Comparison of ENCODE assay signal across 8 mouse cellular contexts in genomic region chr9:70421257-70422056, GRCm38 (mm10). TPM values are rescaled to one million over a fixed set of nuclear protein-coding genes. Genes with fewer than 3 reads are reported as not detected.
DNase-seq lines count a peak whose midpoint lies in the region; ATAC-seq and TF ChIP-seq lines count a peak whose summit lies in the region.

Gene Ccnb2, minus strand, starts transcription at chr9:70421547.

- H3K4me3 ChIP-seq in embryonic facial prominence, embryonic 14.5 days (ENCODE audit: low read depth, low read length): peak within 1 kb of the TSS; percentile 62
- H3K4me3 ChIP-seq in heart, adult 2 months: peak within 1 kb of the TSS; percentile 49
- H3K4me3 ChIP-seq in limb, embryonic 13.5 days: peak within 1 kb of the TSS; percentile 75
- H3K4me3 ChIP-seq in midbrain, embryonic 16.5 days (ENCODE audit: low read depth, low read length): peak within 1 kb of the TSS; percentile 46

- intact Hi-C loops in heart, adult 2 months (cut with DNase I): no loop called here

- peak; percentile 18; the same call in 1 of the 2 replicates for TF ChIP-seq CTCF in heart, adult 2 months (IDR thresholded peaks at IDR 0.05)

- peak within 1 kb of the TSS; percentile 74 for H3K9ac ChIP-seq in embryonic facial prominence, embryonic 14.5 days (ENCODE audit: low read depth, low read length)
- peak within 1 kb of the TSS; percentile 69 for H3K9ac ChIP-seq in heart, adult 2 months (ENCODE audit: low read depth, low read length)
- peak within 1 kb of the TSS; percentile 78 for H3K9ac ChIP-seq in limb, embryonic 13.5 days
- H3K9ac ChIP-seq in midbrain, embryonic 16.5 days (ENCODE audit: low read depth, low read length): 0 out of 2 replicates have a peak within 1 kb of the TSS, but pooled peaks have one; percentile 34

- H3K9me3 ChIP-seq in embryonic facial prominence, embryonic 14.5 days (ENCODE audit: control insufficient read depth, low read length): no peaks in the 10 kb centered on the region
- H3K9me3 ChIP-seq in limb, embryonic 13.5 days: no peaks in the 10 kb centered on the region
- no peaks in the 10 kb centered on the region for H3K9me3 ChIP-seq in midbrain, embryonic 16.5 days (replicated peaks; ENCODE audit: control insufficient read depth, low read length, poor library complexity, severe bottlenecking)

- peak; percentile 97 for ATAC-seq in embryonic facial prominence, embryonic 14.5 days (ENCODE audit: low read depth)
- ATAC-seq in limb, embryonic 13.5 days (ENCODE audit: low FRiP score, low read depth): peak; percentile 96
- peak; percentile 98 for ATAC-seq in midbrain, embryonic 16.5 days

- peaks cover 5% of the 10 kb centered on the region; the same call in 1 of the 2 replicates for H3K4me1 ChIP-seq in embryonic facial prominence, embryonic 14.5 days (ENCODE audit: control insufficient read depth, insufficient read depth, low read length)
- H3K4me1 ChIP-seq in heart, adult 2 months (ENCODE audit: control insufficient read depth, insufficient read depth, low read length): peaks cover 2% of the 10 kb centered on the region
- peaks cover 14% of the 10 kb centered on the region for H3K4me1 ChIP-seq in limb, embryonic 13.5 days
- H3K4me1 ChIP-seq in midbrain, embryonic 16.5 days (ENCODE audit: control insufficient read depth, insufficient read depth, low read length): peaks cover 9% of the 10 kb centered on the region

- peaks cover 46% of the 10 kb centered on the region for H3K36me3 ChIP-seq in embryonic facial prominence, embryonic 14.5 days (ENCODE audit: control insufficient read depth, insufficient read depth, low read length)
- no peaks in the 10 kb centered on the region; the same call in 1 of the 2 replicates for H3K36me3 ChIP-seq in heart, adult 2 months (ENCODE audit: control insufficient read depth, insufficient read depth, low read length)
- peaks cover 42% of the 10 kb centered on the region for H3K36me3 ChIP-seq in limb, embryonic 13.5 days
- 0 out of 2 replicates have a peak, but pooled peaks cover 2% of the 10 kb centered on the region for H3K36me3 ChIP-seq in midbrain, embryonic 16.5 days (ENCODE audit: control insufficient read depth, insufficient read depth, low read length)

- H3K27me3 ChIP-seq in embryonic facial prominence, embryonic 14.5 days (replicated peaks; ENCODE audit: control insufficient read depth, insufficient read depth, low read length): no peaks in the 10 kb centered on the region
- H3K27me3 ChIP-seq in heart, adult 2 months (ENCODE audit: control insufficient read depth, insufficient read depth, low read length): no peaks in the 10 kb centered on the region
- H3K27me3 ChIP-seq in limb, embryonic 13.5 days: no peaks in the 10 kb centered on the region
- H3K27me3 ChIP-seq in midbrain, embryonic 16.5 days (ENCODE audit: control insufficient read depth, insufficient read depth, low read depth, low read length): no peaks in the 10 kb centered on the region

- no peaks in the 10 kb centered on the region for H3K79me2 ChIP-seq in heart, adult 2 months (replicated peaks; ENCODE audit: control insufficient read depth, insufficient read depth, low read length)

- 4% methylated on average over 33 of the region's 45 CpGs for WGBS in embryonic facial prominence, embryonic 14.5 days
- WGBS in heart, adult 2 months: 2% methylated on average over 45 of the region's 45 CpGs
- 3% methylated on average over 45 of the region's 45 CpGs for WGBS in limb, embryonic 13.5 days
- 3% methylated on average over 45 of the region's 45 CpGs for WGBS in midbrain, embryonic 16.5 days

- peak within 1 kb of the TSS; percentile 66; the same call in 1 of the 2 replicates for H3K27ac ChIP-seq in embryonic facial prominence, embryonic 14.5 days (replicated peaks; ENCODE audit: low read depth, low read length)
- H3K27ac ChIP-seq in heart, adult 2 months: no peak within 1 kb of the TSS
- peak within 1 kb of the TSS; percentile 39; the same call in 1 of the 2 replicates for H3K27ac ChIP-seq in limb, embryonic 13.5 days
- H3K27ac ChIP-seq in midbrain, embryonic 16.5 days (ENCODE audit: low read length): no peak within 1 kb of the TSS

- no peak for TF ChIP-seq EP300 in heart, adult 2 months (IDR thresholded peaks at IDR 0.05; ENCODE audit: insufficient read depth, low read depth, low read length)

- H3K4me2 ChIP-seq in embryonic facial prominence, embryonic 14.5 days (ENCODE audit: low read depth, low read length): peak within 1 kb of the TSS; percentile 87
- peak within 1 kb of the TSS; percentile 95 for H3K4me2 ChIP-seq in limb, embryonic 13.5 days (replicated peaks)
- peak within 1 kb of the TSS; percentile 99 for H3K4me2 ChIP-seq in midbrain, embryonic 16.5 days (ENCODE audit: low read length)

- TF ChIP-seq POLR2A in heart, adult 2 months (IDR thresholded peaks at IDR 0.05; ENCODE audit: insufficient read depth, low read depth, low read length): no peak

- DNase-seq in 3134 (ENCODE audit: extremely low read depth, insufficient read length, low spot score): peak; percentile 89
- peak; percentile 89 to 91 for DNase-seq in adrenal gland, postnatal 36 days
- DNase-seq in embryonic facial prominence, embryonic 14.5 days (ENCODE audit: low spot score): peak; percentile 98
- DNase-seq in heart, adult 2 months: peak; percentile 81 to 88
- DNase-seq in kidney, adult 8-10 months: peak; percentile 80 to 85
- DNase-seq in spleen, postnatal 14 days (ENCODE audit: low spot score in 2 of 2): peak; percentile 85 to 87

RNA-seq across cellular contexts. Expression of gene Ccnb2, which starts in this region (rescaled TPM):
- total RNA-seq in adrenal gland, postnatal 36 days (2021): 1 to 10 TPM; 5.4 to 6.1 TPM
- polyA plus RNA-seq in embryonic facial prominence, embryonic 14.5 days (2014; fragmentation: Nextera tagmentation; extraction: Ambion mirVana): 123 and 153 TPM in 2 replicates
- under 1 TPM; 0.57 TPM for total RNA-seq in heart, adult 2 months (2021)
- 0.39 and 0.59 TPM in 2 replicates for polyA plus RNA-seq in heart, adult 2 months (2012; rRNA removed)
- 178 and 189 TPM in 2 replicates for polyA plus RNA-seq in limb, embryonic 13.5 days (2015; fragmentation: Nextera tagmentation; extraction: Ambion mirVana)
- polyA plus RNA-seq in midbrain, embryonic 16.5 days (2015; fragmentation: Nextera tagmentation; extraction: Ambion mirVana): 14.8 and 20.3 TPM in 2 replicates

Comparison
In these comparisons a context has a peak if more than half of its experiments do, and no peak if none do; other contexts are left out.
1. RNA of gene Ccnb2 (total RNA-seq): 5.4 to 6.1 TPM in adrenal gland, postnatal 36 days; 0.57 TPM in heart, adult 2 months; every median in the first group is over 4 times any median in the second.
2. Peak in DNase-seq, H3K4me3 ChIP-seq and H3K9ac ChIP-seq in heart, adult 2 months; RNA of the gene not detected or under 1 TPM.
3. H3K27ac ChIP-seq: peak in embryonic facial prominence, embryonic 14.5 days (single experiment) and limb, embryonic 13.5 days (single experiment); none in heart, adult 2 months (single experiment) and midbrain, embryonic 16.5 days (single experiment).
4. Peak in every context shown above with its lines, with median percentiles within 50 percentile points of each other: DNase-seq, ATAC-seq, H3K4me2 ChIP-seq, H3K4me3 ChIP-seq and H3K9ac ChIP-seq.